Mouse (Mus musculus) heart, adult 2 months (tissue): Measurements from ENCODE around the gene Tfpi. TPM values are rescaled to one million over a fixed set of nuclear protein-coding genes. Genes with fewer than 3 reads are reported as not detected.
A peak's percentile ranks its signal among the peaks of the same experiment; 100 is the strongest.

Experiments used
- DNase-seq, 2 experiments: peaks; one replicate each; pipeline ENCODE4 v3.0.0; 2021
- H3K27ac ChIP-seq: fragments of 200-600 bp; 2 replicates; pipeline ENCODE4 v1.8.1; 2022
- H3K27me3 ChIP-seq: fragments of 200-500 bp; 2 replicates; pipeline ENCODE4 v1.6.1; 2012; ENCODE audit warnings: mild to moderate bottlenecking, low read length, inconsistent platforms, mixed read lengths; ENCODE audit not compliant: control insufficient read depth, insufficient read depth
- H3K36me3 ChIP-seq: fragments of 200-500 bp; 2 replicates; pipeline ENCODE4 v1.6.1; 2012; ENCODE audit warnings: low read length, inconsistent platforms; ENCODE audit not compliant: control insufficient read depth, insufficient read depth
- H3K4me1 ChIP-seq: fragments of 200-500 bp; 2 replicates; pipeline ENCODE4 v1.6.1; 2011; ENCODE audit warnings: low read length; ENCODE audit not compliant: control insufficient read depth, insufficient read depth
- H3K4me3 ChIP-seq: fragments of 200-600 bp; 2 replicates; pipeline ENCODE4 v1.8.1; 2022
- H3K79me2 ChIP-seq: fragments of 200-500 bp; replicated peaks from 2 replicates; pipeline ENCODE4 v1.6.1; 2012; ENCODE audit warnings: mild to moderate bottlenecking, inconsistent platforms, low read length, moderate library complexity, mixed read lengths; ENCODE audit not compliant: control insufficient read depth, insufficient read depth
- H3K9ac ChIP-seq: fragments of 200-500 bp; 2 replicates; pipeline ENCODE4 v1.6.1; 2012; ENCODE audit warnings: low read depth, mild to moderate bottlenecking, control low read depth, inconsistent platforms, low read length, mixed read lengths
- CTCF ChIP-seq: fragments of 200-600 bp; IDR thresholded peaks from 2 replicates; pipeline ENCODE4 v1.8.1; 2022; ENCODE audit warnings: antibody characterized with exemption, mild to moderate bottlenecking, moderate library complexity
- EP300 ChIP-seq: fragments of 200-500 bp; IDR thresholded peaks from 2 replicates; pipeline ENCODE4 v1.6.1; 2011; ENCODE audit warnings: low read depth, low read length, control low read depth; ENCODE audit not compliant: insufficient read depth
- POLR2A ChIP-seq: fragments of 200-500 bp; IDR thresholded peaks from 2 replicates; pipeline ENCODE4 v1.6.1; 2011; ENCODE audit warnings: mild to moderate bottlenecking, low read depth, low read length, control low read depth; ENCODE audit not compliant: insufficient read depth
- WGBS: fragments of 180-500 bp; shearing (Covaris S2); methylation state at CpG from one replicate; pipeline ENCODE4 v1.1.7; 2018; 5-methylcytosine and 5-hydroxymethylcytosine counted together
- intact Hi-C: fragments of 180-260 bp; cut with DNase I; formaldehyde crosslinking; loops from one replicate; pipeline ENCODE4 v1.15.1; 2025
- polyA plus RNA-seq: library from polyadenylated mRNA; depleted of rRNA; stranded (reverse); fragments of >200 nt; gene quantifications from 2 replicates; pipeline ENCODE4 v1.2.3, GENCODE M21; 2012
- total RNA-seq, 2 experiments: library from RNA; stranded (reverse); gene quantifications; 2 replicates each; pipeline ENCODE4 v1.2.3; 2021

Gene Tfpi
- total and polyA plus RNA-seq, 3 experiments = 19.9 to 56.9 (median 54.1) TPM

- no peak for DNase-seq
- intact Hi-C loops = loop anchor here (1.0 to 5.0 kb wide), 4 partner anchors 92 to 392 kb away; no protein-coding TSS in a partner anchor
- Histone ChIP-seq H3K79me2 (no peaks in the 10 kb centered on the region), H3K36me3 (no peaks in the 10 kb centered on the region), H3K4me1 (peaks cover 1% of the 10 kb centered on the region), H3K27ac (no peak overlapping the region), H3K4me3 (no peak overlapping the region), H3K9ac (no peak overlapping the region), H3K27me3 (no peaks in the 10 kb centered on the region)
- WGBS = 61% methylated on average over 3 of the region's 3 CpGs
- no peak for TF ChIP-seq EP300
- 0 out of 2 replicates have a peak, but pooled peaks have one; percentile 4 for TF ChIP-seq CTCF
- TF ChIP-seq POLR2A = no peak
Measured at GRCm38 (mm10) chr2:84428836-84429235, 47.7 kb downstream of the Tfpi start.

GRCm38 (mm10) chr2:84426531-84426930, 50.0 kb downstream of the Tfpi start:
- peaks cover 1% of the 10 kb centered on the region for H3K4me1 ChIP-seq
- no peaks in the 10 kb centered on the region for H3K79me2 ChIP-seq
- WGBS = 79% methylated on average over 4 of the region's 4 CpGs
- H3K27me3 ChIP-seq = no peaks in the 10 kb centered on the region
- H3K36me3 ChIP-seq = no peaks in the 10 kb centered on the region
- no peak overlapping the region for H3K9ac ChIP-seq
- no peak overlapping the region for H3K4me3 ChIP-seq
- TF ChIP-seq EP300 (no peak), CTCF (no peak), POLR2A (no peak)
- no peak for DNase-seq
- H3K27ac ChIP-seq = no peak overlapping the region
- intact Hi-C loops = loop anchor here (5.0 kb wide), 2 partner anchors 89 to 169 kb away; no protein-coding TSS in a partner anchor

DNA sequence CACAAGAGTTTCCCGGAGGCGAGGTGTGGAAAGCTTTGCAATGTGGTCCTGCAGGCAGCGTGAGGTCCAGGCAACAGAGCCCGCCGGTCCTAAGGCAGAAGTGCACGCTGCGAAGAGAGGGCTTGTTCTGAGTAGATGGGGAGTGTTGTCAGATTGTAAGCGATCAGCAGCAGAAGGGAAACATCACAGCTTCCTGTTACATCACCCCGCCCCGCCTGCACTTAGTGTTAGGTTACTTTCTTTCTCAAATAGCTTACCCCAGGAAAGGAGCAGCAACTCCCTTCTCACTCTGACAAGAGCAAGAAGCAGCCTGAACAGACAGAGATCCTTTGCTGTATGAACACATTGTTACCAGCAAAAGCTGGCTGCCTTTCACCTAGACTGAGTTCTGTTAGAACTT, 51.4 kb downstream of the Tfpi start, which contains the start of gene Calcrl:
Gene Calcrl, minus strand, starts transcription at position 274 of the 400 bp plus-strand sequence.
- Histone ChIP-seq H3K79me2 (no peaks in the 10 kb centered on the region), H3K4me1 (peaks cover 1% of the 10 kb centered on the region), H3K27ac (peak within 1 kb of the TSS; percentile 85), H3K9ac (peak within 1 kb of the TSS; percentile 83), H3K4me3 (peak within 1 kb of the TSS; percentile 54), H3K27me3 (no peaks in the 10 kb centered on the region), H3K36me3 (no peaks in the 10 kb centered on the region)
- TF ChIP-seq POLR2A (peak; percentile 99), EP300 (peak; percentile 87), CTCF (no peak)
- WGBS = 2% methylated on average over 10 of the region's 10 CpGs
- intact Hi-C loops = loop anchor here (1.0 to 5.0 kb wide), 6 partner anchors 16 to 360 kb away; no protein-coding TSS in a partner anchor
- peak; percentile 86 to 89 for DNase-seq

DNA sequence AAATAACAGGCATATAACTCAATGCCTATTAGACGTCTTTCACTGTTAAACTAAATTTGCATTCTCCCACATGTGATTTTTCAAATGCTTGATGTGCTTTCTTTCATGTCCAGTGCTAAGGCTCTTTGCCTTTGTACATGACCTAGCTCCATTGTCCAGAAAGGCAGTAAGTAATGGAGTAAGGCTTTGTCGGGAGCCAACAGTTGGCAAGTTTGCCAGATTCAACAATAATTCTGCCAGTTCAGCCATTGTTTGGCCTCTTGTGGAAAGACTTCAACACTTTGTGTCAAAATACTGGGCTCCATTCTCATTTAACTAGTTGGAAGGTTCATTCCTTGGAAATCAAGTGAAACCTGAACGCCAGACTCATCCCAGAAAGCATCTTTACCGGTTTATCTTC, 60.1 kb downstream of the Tfpi start:
- Histone ChIP-seq H3K4me3 (no peak overlapping the region), H3K27ac (no peak overlapping the region), H3K9ac (no peak overlapping the region), H3K4me1 (no peaks in the 10 kb centered on the region; the same call in none of the 2 replicates), H3K36me3 (peaks cover 10% of the 10 kb centered on the region), H3K27me3 (no peaks in the 10 kb centered on the region), H3K79me2 (no peaks in the 10 kb centered on the region)
- intact Hi-C loops = no loop called here
- DNase-seq = peak in 1 of 2 experiments; percentile 26
- 63% methylated on average over 4 of the region's 4 CpGs for WGBS
- TF ChIP-seq EP300 (no peak), CTCF (no peak), POLR2A (no peak)

DNA sequence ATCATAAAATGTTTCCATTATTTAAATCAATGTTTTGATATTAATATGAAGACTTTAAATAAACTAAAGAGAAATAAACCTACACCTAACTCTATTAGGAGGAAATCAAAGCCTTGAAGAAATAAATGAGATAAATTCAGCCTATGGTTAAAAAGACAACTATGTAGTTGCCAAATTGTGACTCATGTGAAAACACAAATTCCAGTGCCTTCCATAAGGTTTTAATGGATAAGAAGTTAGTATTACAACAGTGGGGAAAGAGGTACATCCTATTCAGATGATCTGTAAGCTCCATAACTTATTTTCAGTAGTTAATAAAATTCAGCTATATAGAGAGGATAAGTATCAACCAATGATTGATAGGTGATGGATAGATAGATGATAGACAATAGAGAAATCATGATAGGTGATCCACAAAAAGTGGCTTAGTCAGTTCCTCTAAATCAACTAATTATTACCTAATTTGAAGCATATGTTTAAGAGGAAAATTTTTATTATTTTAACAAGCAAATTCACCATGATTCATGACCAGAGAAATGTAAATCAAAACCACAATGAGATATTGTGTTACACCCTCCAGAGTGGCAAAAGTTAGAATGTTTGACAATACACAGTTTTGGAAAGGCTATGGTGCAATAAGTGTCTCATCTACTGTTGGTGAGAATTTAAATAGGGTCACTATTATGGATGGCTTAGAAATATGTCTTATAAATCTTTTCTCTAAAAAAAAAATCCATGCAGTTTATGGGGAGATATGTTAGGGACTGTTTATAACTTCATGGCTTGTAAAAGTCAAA, 66.6 kb downstream of the Tfpi start:
- Histone ChIP-seq H3K4me1 (peaks cover 3% of the 10 kb centered on the region), H3K79me2 (no peaks in the 10 kb centered on the region), H3K36me3 (peaks cover 14% of the 10 kb centered on the region), H3K27ac (no peak overlapping the region), H3K9ac (no peak overlapping the region), H3K4me3 (no peak overlapping the region), H3K27me3 (no peaks in the 10 kb centered on the region)
- DNase-seq = no peak
- TF ChIP-seq POLR2A = no peak
- no peak for TF ChIP-seq EP300
- no peak for TF ChIP-seq CTCF
- intact Hi-C loops = loop anchor here (2.0 kb wide), 1 partner anchor 15 kb away; the partner anchor contains the start of gene Calcrl

DNA sequence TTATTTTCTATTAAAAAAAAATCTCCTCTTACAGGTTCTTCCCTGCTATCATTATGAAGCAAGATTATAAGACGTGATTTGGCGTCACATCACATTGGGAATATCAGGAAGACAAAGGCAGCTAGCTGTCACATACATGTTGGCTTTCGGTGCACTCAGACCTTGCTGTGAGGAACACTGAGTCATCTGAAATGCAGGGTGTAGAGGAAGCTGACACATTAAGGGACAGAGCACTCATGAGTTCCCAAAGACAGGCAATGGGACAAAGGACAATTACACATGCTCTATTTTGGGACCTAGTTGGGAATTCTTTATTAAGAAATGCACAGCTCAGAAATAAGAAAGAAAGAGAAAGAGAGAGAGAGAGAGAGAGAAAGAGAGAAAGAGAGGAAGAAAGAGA, 71.7 kb downstream of the Tfpi start:
- H3K4me1 ChIP-seq = peaks cover 4% of the 10 kb centered on the region
- TF ChIP-seq EP300 (no peak), POLR2A (no peak), CTCF (no peak)
- H3K9ac ChIP-seq = no peak overlapping the region
- no peaks in the 10 kb centered on the region for H3K27me3 ChIP-seq
- 51% methylated on average over 3 of the region's 3 CpGs for WGBS
- H3K4me3 ChIP-seq = no peak overlapping the region
- no peak overlapping the region for H3K27ac ChIP-seq
- DNase-seq = no peak
- intact Hi-C loops = no loop called here
- H3K36me3 ChIP-seq = peaks cover 12% of the 10 kb centered on the region
- H3K79me2 ChIP-seq = no peaks in the 10 kb centered on the region
